Mouse (Mus musculus): ENCODE results near the gene Gm10778. TPM values are rescaled to one million over a fixed set of nuclear protein-coding genes. Genes with fewer than 3 reads are reported as not detected.
A peak's percentile ranks its signal among the peaks of the same experiment; 100 is the strongest.
"Not testable (repeated sequence)": the region's sequence is repeated elsewhere in the genome, so short reads cannot be mapped to it uniquely, and the experiment has no call there.

Gm10778 gene
- total RNA-seq, 2 experiments from 2014 or later = 2.7 to 3.5 TPM

DNA sequence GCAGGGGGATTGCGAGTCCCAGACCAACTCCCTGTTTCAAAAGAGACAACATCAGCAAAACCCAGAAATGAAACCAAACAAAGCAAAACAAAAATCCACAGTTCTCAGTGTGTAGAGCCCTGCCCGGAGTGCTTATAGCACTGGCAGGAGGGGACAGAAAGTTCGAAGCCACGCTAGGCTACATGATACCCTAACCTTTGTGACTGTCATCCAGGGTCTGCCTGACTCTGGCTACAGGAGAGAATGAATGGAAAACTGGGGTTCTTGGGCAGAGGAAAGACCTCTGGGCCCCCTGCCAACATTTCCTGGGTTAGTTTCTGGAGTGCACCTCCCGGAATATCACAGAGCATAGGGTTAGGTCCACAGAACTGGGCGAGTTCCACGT, 21.0 kb upstream of the Gm10778 start:
- DNase-seq = no peak

GRCm38 (mm10) chr10:81628390-81628789, 20.5 kb upstream of the Gm10778 start, which contains the start of gene Ankrd24:
Gene Ankrd24 (plus strand): TSS chr10:81628540.
- DNase-seq = no peak

DNA sequence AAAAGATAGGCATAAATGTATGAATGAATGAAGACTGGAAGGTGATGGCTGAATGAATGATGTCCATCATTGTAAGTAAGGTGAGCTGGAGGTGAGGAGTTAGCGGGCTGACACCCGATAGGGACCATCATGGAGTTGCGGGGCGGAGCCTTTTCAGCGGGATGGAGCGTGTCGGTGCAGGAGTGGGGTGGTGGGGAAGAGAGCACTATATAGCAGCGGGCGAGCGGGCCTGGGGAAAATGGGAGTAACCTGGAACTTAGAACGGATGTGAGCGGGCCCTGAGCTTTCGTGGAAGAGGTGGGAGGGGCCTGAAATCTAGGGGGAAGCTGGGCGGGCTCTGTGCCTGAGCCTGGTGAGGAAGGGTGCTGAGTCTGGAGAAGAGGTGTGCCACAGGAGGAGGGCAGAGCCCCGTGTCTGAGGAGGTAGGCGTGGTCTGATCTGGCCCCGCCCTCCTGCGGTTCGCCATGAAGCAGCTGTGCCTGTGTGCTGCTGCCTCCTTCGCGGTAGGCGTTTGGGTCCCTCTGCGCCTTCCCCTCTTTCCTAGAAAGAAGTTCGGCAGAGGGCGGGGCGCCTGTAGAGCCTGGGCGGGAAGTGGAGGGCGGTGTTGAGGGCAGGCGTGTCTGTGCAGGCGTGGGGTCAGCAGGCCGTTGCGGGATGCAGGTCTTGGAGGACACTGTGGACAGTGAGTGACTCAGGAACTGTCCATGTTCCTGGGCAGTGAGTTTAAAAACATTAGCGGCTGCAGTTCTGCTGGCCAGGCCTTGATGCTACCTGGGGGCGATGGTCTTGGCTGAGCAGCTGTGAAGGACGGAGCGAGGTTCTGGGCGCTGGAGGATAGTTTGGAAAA, 15.4 kb upstream of the Gm10778 start:
- DNase-seq = peak; percentile 88 to 93

DNA sequence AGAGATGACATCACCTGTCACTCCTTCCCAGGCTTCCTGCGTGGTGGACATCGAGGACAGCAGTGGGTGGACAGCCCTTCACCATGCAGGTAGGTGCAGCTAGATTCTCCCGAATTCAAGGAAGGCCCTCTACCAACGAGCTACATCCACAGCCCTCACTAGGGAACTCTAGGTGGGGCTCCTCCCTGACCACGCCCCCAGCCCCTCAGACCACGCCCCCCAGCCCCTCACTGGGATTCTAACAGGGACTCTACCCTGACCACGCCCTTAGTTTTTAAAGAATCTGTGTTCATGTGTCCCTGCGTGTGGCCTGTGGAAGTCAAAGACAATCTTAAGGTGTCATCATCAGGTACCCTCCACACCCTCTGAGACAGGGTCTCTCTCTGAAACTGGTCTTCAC, 12.5 kb upstream of the Gm10778 start:
- DNase-seq = no peak

DNA sequence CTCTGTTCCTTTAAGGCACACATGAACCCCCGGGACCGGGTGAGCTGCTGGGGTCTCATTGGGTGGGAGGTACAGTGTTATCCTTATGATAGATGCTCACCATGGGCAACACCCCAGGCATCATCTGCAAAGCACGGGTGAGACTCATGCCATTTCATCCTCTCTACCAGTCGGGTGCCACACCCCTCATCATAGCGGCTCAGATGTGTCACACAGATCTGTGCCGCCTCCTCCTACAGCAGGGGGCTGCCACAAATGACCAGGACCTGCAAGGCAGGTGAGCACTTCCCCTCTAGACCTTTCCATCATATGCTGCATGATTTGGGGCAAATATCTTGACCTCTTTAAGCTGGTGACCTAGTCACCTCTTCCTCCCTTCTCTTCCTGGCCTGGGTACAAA, 10.8 kb upstream of the Gm10778 start:
- no peak for DNase-seq

DNA sequence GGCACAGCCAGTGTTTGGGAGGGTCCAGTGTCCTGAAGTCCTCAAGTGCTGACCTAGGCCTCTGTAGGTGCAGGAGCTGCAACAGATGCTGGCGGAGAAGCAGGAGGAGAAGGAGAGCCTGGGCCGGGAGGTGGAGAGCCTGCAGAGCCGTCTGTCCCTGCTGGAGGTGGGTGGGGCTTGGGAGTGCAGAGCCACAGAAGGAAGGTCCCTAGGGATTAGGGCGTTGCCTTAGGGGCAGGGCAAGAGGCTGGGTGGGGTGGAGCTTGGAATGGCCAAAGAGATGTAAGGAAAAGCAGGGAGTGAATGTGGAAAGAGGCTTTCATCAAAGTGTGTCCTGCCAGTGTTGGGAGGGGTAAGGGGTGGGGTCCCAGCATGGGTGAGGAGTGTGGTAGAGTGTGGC, 8.0 kb upstream of the Gm10778 start:
- not testable (repeated sequence) for DNase-seq

DNA sequence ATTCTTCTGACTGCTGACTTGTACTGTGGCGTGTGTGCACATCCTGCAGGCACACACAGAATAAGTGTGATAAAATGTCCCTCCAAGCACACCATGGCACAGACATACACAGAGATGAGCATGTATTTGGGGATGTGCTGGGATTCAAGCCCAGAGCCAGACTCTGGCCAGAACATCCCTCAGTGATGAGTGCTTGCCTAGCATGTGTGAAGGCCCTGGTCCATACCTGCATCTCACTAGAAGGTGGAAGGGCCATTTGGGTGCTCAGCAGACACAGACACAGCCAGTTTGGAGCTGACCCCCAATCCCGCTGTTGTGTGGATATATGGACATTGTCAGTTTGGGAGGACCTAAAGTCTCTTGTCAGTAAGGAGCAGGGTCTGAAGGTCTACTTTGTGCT, 7.3 kb upstream of the Gm10778 start:
- no peak for DNase-seq

GRCm38 (mm10) chr10:81641978-81642647, 6.7 kb upstream of the Gm10778 start:
- DNase-seq = no peak

- no peak for DNase-seq
These were observed 6.0 kb upstream of the Gm10778 start for GRCm38 (mm10) chr10:81642648-81643448.

- peak; percentile 97 to 98 for DNase-seq
These were observed 5.3 kb upstream of the Gm10778 start for GRCm38 (mm10) chr10:81643449-81644055.

GRCm38 (mm10) chr10:81644162-81644561, 4.7 kb upstream of the Gm10778 start:
- DNase-seq = no peak

DNA sequence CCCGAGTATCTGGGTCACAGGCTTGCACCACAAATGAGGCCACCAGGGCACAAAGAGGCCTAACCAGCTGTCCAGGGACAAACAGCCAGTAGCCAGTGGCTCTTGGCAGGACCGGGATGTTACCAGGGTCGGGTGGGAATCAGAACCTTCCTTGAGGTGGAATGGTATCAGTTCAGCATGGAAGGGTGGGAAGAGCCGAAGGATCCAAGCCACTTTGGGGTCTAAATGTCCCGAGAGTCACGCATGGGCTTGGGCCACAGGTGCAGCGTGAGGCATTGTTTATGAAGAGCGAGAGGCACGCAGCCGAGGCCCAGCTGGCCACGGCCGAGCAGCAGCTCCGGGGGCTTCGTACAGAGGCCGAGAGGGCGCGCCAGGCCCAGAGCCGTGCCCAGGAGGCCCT, 4.1 kb upstream of the Gm10778 start:
- DNase-seq = no peak

GRCm38 (mm10) chr10:81645391-81645790, 3.5 kb upstream of the Gm10778 start:
- no peak for DNase-seq

DNA sequence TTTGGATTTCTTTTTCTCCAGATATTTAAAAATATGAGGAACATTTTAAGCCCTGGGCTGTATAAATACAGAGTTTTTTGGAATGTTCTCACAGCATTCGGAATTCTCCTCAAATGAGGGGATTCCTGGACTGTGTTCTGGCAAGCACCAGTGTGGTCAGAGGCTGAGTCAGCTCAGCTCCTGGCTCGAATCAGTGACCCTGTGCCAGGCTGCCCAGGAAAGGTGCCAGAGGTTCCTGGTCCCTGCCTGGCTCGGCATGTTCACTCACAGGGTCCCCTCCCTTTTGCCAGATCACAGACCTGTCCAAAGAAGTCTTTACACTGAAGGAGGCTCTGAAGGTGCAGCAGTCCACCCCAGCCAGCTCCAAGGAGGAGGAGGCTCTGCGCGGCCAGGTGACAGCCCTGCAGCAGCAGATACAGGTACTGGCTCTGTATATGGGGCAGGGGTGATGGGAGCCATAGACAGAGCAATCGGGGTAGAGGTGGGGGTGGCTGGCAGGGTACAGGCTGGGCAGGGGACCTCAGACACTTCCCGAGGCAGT, 2.8 kb upstream of the Gm10778 start:
- DNase-seq = peak; percentile 57 to 68

DNA sequence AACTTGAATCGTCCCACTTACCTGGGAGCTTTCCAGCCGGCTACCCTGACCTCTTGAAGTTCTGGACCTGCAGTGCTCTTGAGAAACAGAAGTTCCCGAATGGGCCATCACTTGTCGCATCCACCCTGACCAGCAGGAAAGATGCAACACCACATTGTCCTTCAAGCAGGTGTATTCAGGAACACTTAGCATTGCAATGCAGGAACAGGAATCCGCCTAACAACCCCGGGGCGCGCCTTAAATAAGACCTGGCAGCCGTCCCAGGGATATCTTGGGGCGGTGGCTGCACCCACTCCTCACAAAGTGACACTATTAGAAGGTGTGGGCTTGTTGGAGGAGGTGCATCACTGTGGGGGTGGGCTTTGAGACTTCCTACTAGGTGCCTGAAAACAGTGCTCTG, 6.3 kb downstream of the Gm10778 start:
- no peak for DNase-seq

DNA sequence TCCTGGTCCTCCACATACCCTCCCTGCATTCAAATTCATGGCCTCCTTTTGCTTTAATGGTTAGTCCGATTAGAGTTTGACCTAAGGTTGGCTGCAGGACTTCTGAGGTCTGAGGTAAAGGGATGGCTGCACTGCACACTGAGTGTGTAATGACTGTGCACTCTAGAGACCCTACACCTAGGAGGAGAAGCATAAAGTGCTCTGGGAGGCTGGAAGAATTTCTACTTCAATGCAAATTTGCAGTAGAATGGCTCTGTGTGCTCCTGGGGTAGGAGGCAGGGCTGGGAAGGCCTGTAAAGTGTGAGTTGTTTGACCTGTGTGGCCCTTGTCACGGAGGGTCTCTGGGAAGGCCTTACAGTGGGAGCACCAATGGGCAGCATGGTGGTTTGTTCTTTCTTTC, 7.3 kb downstream of the Gm10778 start:
- no peak for DNase-seq

GRCm38 (mm10) chr10:81687114-81687513, 38.3 kb downstream of the Gm10778 start:
- DNase-seq = not testable (repeated sequence)

DNA sequence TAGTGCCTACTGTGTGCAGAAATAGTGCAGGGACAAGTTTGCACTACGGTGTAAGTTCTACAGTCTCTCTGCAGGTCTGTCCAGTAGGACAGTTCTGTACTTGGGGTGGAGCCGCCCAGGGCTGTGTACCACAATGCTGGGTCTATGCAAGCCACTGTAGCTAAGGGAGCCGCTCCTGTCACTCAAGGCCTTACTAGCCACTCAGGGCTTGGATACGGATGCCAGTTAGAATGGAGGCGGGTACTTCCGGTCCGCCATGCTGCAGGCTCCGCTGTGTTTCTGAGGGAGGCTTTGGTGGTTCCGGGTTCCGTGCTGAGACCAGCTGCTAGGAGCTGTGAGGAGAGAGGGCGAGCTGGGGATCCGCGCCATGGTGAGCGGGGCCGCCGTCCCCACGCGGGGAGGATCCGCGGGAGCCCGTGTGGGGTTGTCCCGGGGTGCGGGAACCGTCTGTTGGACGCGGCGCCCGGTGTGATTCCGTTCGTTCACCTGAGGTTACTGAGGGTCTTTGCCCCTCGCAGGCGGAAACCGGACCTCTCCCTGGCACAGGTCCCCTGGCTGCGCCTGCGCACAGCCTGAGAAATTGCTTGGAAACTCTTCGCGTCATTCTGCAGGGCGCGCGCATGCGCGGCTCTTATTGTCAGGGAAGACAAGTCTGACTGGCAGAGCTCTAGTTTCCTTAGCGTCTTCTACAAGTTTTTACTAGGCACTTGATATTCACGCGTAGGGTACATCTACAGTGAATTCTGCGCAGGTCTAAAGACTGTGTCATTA, 55.9 kb downstream of the Gm10778 start, which contains the start of gene Zfp433:
Zfp433 (plus strand) TSS at position 295 of the 771 bp plus-strand sequence.
- not testable (repeated sequence) for DNase-seq
